Comparison of ENCODE assay signal across 24 mouse cellular contexts in genomic region chr6:47109582-47110220, GRCm38 (mm10).
DNase-seq lines count a peak whose midpoint lies in the region; ATAC-seq and TF ChIP-seq lines count a peak whose summit lies in the region.
"Had no signal": no experiment of that assay in that cellular context is flagged by ENCODE, and none has a peak within 500 bp of the region (broad histone marks: within the 10 kb centered on the region; RNA-seq: fewer than 3 reads in every experiment).

No protein-coding gene starts in this region.

- H3K27ac ChIP-seq in hindbrain, embryonic 10.5 days: no peak overlapping the region
- no peak overlapping the region for H3K27ac ChIP-seq in hindbrain, postnatal 0 days
- 0 out of 2 replicates have a peak overlapping the region, but pooled peaks have one; percentile 42 for H3K27ac ChIP-seq in midbrain, embryonic 16.5 days (ENCODE audit: low read length)
- H3K27ac ChIP-seq: heart, embryonic 15.5 days; kidney, embryonic 15.5 days; limb, embryonic 12.5 days had no signal

- WGBS in hindbrain, embryonic 10.5 days: 37% methylated on average over 6 of the region's 6 CpGs
- WGBS in hindbrain, postnatal 0 days: 32% methylated on average over 6 of the region's 6 CpGs
- 25% methylated on average over 6 of the region's 6 CpGs for WGBS in midbrain, embryonic 16.5 days
- 44% methylated on average over 6 of the region's 6 CpGs for WGBS in lung, adult 2 months

- peak; percentile 2 for DNase-seq in hindbrain, embryonic 10.5 days (ENCODE audit: low spot score)
- no peak for DNase-seq in hindbrain, postnatal 0 days (ENCODE audit: low spot score)
- DNase-seq in ES-CJ7 (ENCODE audit: low read depth, low spot score) (peak; percentile 64), R1 (ENCODE audit: low read depth, low spot score) (peak; percentile 35)
- no peak for DNase-seq in lung, adult 2 months
- no peak for DNase-seq in right cerebral cortex, postnatal 4 days
- DNase-seq: adrenal gland, adult 2 months; B cell, adult 2 months; cerebellum, adult 2 months; cerebellum, postnatal 25 days; forebrain, postnatal 0 days; gastrocnemius, postnatal 36 days; heart, postnatal 36 days; kidney, adult 11 months; kidney, postnatal 4 days; lung, adult 18-20 months; lung, postnatal 14 days; thymus, postnatal 14 days had no signal

- ATAC-seq in hindbrain, postnatal 0 days: no peak
- ATAC-seq in midbrain, embryonic 16.5 days: peak; percentile 66
- ATAC-seq: forebrain, postnatal 0 days had no signal

- TF ChIP-seq POLR2A in lung, adult 2 months (IDR thresholded peaks at IDR 0.05; ENCODE audit: borderline replicate concordance, extremely low read depth, low read depth, low read length): no peak

- TF ChIP-seq CTCF in hindbrain, postnatal 0 days (IDR thresholded peaks at IDR 0.05; ENCODE audit: low read depth): no peak
- no peak for TF ChIP-seq CTCF in lung, adult 2 months (IDR thresholded peaks at IDR 0.05; ENCODE audit: insufficient read depth, low read length)

- H3K4me1 ChIP-seq in hindbrain, embryonic 10.5 days (replicated peaks): 0 out of 2 replicates have a peak, but pooled peaks cover 3% of the 10 kb centered on the region
- no peaks in the 10 kb centered on the region for H3K4me1 ChIP-seq in hindbrain, postnatal 0 days (ENCODE audit: insufficient read depth, low read length)
- H3K4me1 ChIP-seq in midbrain, embryonic 16.5 days (ENCODE audit: control insufficient read depth, insufficient read depth, low read length): no peaks in the 10 kb centered on the region
- H3K4me1 ChIP-seq in lung, adult 2 months (ENCODE audit: control insufficient read depth, insufficient read depth, low read length): no peaks in the 10 kb centered on the region
- H3K4me1 ChIP-seq: heart, embryonic 15.5 days; kidney, embryonic 15.5 days; limb, embryonic 12.5 days had no signal

- H3K36me3 ChIP-seq in hindbrain, embryonic 10.5 days: no peaks in the 10 kb centered on the region
- no peaks in the 10 kb centered on the region for H3K36me3 ChIP-seq in hindbrain, postnatal 0 days (ENCODE audit: insufficient read depth, low read length)
- H3K36me3 ChIP-seq in midbrain, embryonic 16.5 days (ENCODE audit: control insufficient read depth, insufficient read depth, low read length): no peaks in the 10 kb centered on the region
- H3K36me3 ChIP-seq: heart, embryonic 15.5 days; kidney, embryonic 15.5 days; limb, embryonic 12.5 days had no signal

- no peak overlapping the region for H3K4me2 ChIP-seq in hindbrain, postnatal 0 days (ENCODE audit: low read depth, low read length)
- no peak overlapping the region for H3K4me2 ChIP-seq in midbrain, embryonic 16.5 days (ENCODE audit: low read length)
- H3K4me2 ChIP-seq: heart, embryonic 15.5 days; kidney, embryonic 15.5 days; limb, embryonic 12.5 days; liver, embryonic 11.5 days had no signal

- no peak overlapping the region for H3K4me3 ChIP-seq in hindbrain, embryonic 10.5 days
- H3K4me3 ChIP-seq in hindbrain, postnatal 0 days (ENCODE audit: low read length): no peak overlapping the region
- no peak overlapping the region for H3K4me3 ChIP-seq in midbrain, embryonic 16.5 days (ENCODE audit: low read depth, low read length)
- H3K4me3 ChIP-seq in lung, adult 2 months (replicated peaks; ENCODE audit: extremely low read depth, low read depth, low read length): no peak overlapping the region
- H3K4me3 ChIP-seq: heart, embryonic 15.5 days; kidney, embryonic 15.5 days; limb, embryonic 12.5 days had no signal

- no peaks in the 10 kb centered on the region for H3K27me3 ChIP-seq in hindbrain, embryonic 10.5 days (ENCODE audit: insufficient read depth, poor library complexity, severe bottlenecking)
- H3K27me3 ChIP-seq in hindbrain, postnatal 0 days (ENCODE audit: insufficient read depth, low read length): no peaks in the 10 kb centered on the region
- no peaks in the 10 kb centered on the region for H3K27me3 ChIP-seq in midbrain, embryonic 16.5 days (ENCODE audit: control insufficient read depth, insufficient read depth, low read depth, low read length)
- H3K27me3 ChIP-seq: CH12.LX; heart, embryonic 15.5 days; kidney, embryonic 15.5 days had no signal

- H3K9ac ChIP-seq in hindbrain, postnatal 0 days (replicated peaks; ENCODE audit: low read length): no peak overlapping the region
- H3K9ac ChIP-seq in midbrain, embryonic 16.5 days (ENCODE audit: low read depth, low read length): no peak overlapping the region
- H3K9ac ChIP-seq: forebrain, postnatal 0 days; heart, embryonic 15.5 days; kidney, embryonic 15.5 days; limb, embryonic 12.5 days had no signal

- H3K9me3 ChIP-seq in hindbrain, embryonic 10.5 days: no peaks in the 10 kb centered on the region
- no peaks in the 10 kb centered on the region for H3K9me3 ChIP-seq in hindbrain, postnatal 0 days (ENCODE audit: low read length)
- H3K9me3 ChIP-seq in midbrain, embryonic 16.5 days (replicated peaks; ENCODE audit: control insufficient read depth, low read length, poor library complexity, severe bottlenecking): no peaks in the 10 kb centered on the region
- H3K9me3 ChIP-seq: heart, embryonic 15.5 days; kidney, embryonic 15.5 days; limb, embryonic 12.5 days had no signal

Comparison
In these comparisons a context has a peak if more than half of its experiments do, and no peak if none do; other contexts are left out.
1. DNase-seq: peak in hindbrain, embryonic 10.5 days (single experiment), ES-CJ7 (single experiment) and R1 (single experiment); none in hindbrain, postnatal 0 days (single experiment), lung, adult 2 months (single experiment) and right cerebral cortex, postnatal 4 days (single experiment).